In the genomic region with DNA sequence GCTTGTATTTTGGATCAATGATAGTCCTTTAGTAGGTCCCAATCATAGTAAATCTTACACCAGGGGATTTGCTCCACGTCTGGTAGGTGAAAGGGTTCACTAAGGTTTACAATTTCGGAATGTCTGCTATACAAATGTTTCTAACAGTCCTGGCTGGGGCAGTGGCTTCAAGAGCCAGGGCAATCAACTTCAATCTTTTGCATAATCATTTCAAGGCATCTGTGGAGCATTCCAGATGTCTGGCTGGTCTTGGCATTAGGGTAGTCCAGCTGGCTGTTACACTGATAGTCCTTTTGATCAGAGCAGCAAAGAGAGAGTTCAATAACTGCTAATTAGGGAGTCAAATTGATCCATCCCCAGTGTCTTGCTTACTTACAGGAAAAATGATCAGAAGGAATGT, we compare ENCODE assay signal across 18 mouse cellular contexts.
"Had no signal": no experiment of that assay in that cellular context is flagged by ENCODE, and none has a peak within 500 bp of the region (broad histone marks: within the 10 kb centered on the region; RNA-seq: fewer than 3 reads in every experiment).

No protein-coding gene starts in this region.

- H3K4me3 ChIP-seq: limb, embryonic 13.5 days; liver, embryonic 13.5 days; midbrain, embryonic 15.5 days; neural tube, embryonic 12.5 days; neural tube, embryonic 15.5 days; stomach, embryonic 15.5 days had no signal

- H3K27ac ChIP-seq: limb, embryonic 13.5 days; liver, embryonic 13.5 days; midbrain, embryonic 15.5 days; neural tube, embryonic 12.5 days; neural tube, embryonic 15.5 days; stomach, embryonic 15.5 days had no signal

- H3K9ac ChIP-seq: limb, embryonic 13.5 days; liver, embryonic 13.5 days; midbrain, embryonic 15.5 days; neural tube, embryonic 12.5 days; neural tube, embryonic 15.5 days; stomach, embryonic 15.5 days had no signal

- H3K27me3 ChIP-seq: limb, embryonic 13.5 days; liver, embryonic 13.5 days; midbrain, embryonic 15.5 days; neural tube, embryonic 12.5 days; neural tube, embryonic 15.5 days; stomach, embryonic 15.5 days had no signal

- H3K9me3 ChIP-seq: limb, embryonic 13.5 days; liver, embryonic 13.5 days; midbrain, embryonic 15.5 days; neural tube, embryonic 12.5 days; neural tube, embryonic 15.5 days; stomach, embryonic 15.5 days had no signal

- ATAC-seq: midbrain, embryonic 15.5 days had no signal

- DNase-seq: kidney, adult 8-10 months; kidney, postnatal 14 days; kidney, postnatal 4 days; left cerebral cortex, postnatal 4 days; liver, embryonic 13.5 days; lung, adult 2 months; lung, postnatal 14 days; lung, postnatal 4 days; retina, postnatal 1 day; right cerebral cortex, postnatal 25 days; spleen, adult 18-20 months; thymus, postnatal 25 days had no signal

- H3K36me3 ChIP-seq: limb, embryonic 13.5 days; liver, embryonic 13.5 days; midbrain, embryonic 15.5 days; neural tube, embryonic 12.5 days; neural tube, embryonic 15.5 days; stomach, embryonic 15.5 days had no signal

- H3K4me2 ChIP-seq: limb, embryonic 13.5 days; liver, embryonic 13.5 days; midbrain, embryonic 11.5 days; midbrain, embryonic 15.5 days; neural tube, embryonic 12.5 days; neural tube, embryonic 15.5 days; stomach, embryonic 15.5 days had no signal

- H3K4me1 ChIP-seq: limb, embryonic 13.5 days; liver, embryonic 13.5 days; midbrain, embryonic 15.5 days; neural tube, embryonic 12.5 days; neural tube, embryonic 15.5 days; stomach, embryonic 15.5 days had no signal
